Mouse (Mus musculus): ENCODE results near the gene Dnajc27.
A peak's percentile ranks its signal among the peaks of the same experiment; 100 is the strongest.

Dnajc27 gene

GRCm38 (mm10) chr12:4157466-4157865, 75.1 kb downstream of the Dnajc27 start:
- Histone ChIP-seq H3K27me3 (ENCODE audit: insufficient read depth, low read length) (peaks cover 38% of the 10 kb centered on the region), H3K4me1 (replicated peaks; ENCODE audit: low read depth, low read length) (peaks cover 33% of the 10 kb centered on the region), H3K9me3 (ENCODE audit: low read length) (no peaks in the 10 kb centered on the region), H3K36me3 (ENCODE audit: insufficient read depth, low read length) (no peaks in the 10 kb centered on the region), H3K4me3 (replicated peaks; ENCODE audit: low read length) (no peak overlapping the region)
- TF ChIP-seq CTCF (conservative IDR thresholded peaks at IDR 0.05; ENCODE audit: low read length), result no peak
- no peak for TF ChIP-seq POU5F1 (IDR thresholded peaks at IDR 0.05; ENCODE audit: borderline replicate concordance, low read length)
- TF ChIP-seq NANOG (IDR thresholded peaks at IDR 0.05; ENCODE audit: borderline replicate concordance, low read length), result no peak

GRCm38 (mm10) chr12:4158179-4158578, 75.8 kb downstream of the Dnajc27 start:
- TF ChIP-seq NANOG (IDR thresholded peaks at IDR 0.05; ENCODE audit: borderline replicate concordance, low read length) (no peak), CTCF (conservative IDR thresholded peaks at IDR 0.05; ENCODE audit: low read length) (no peak), POU5F1 (IDR thresholded peaks at IDR 0.05; ENCODE audit: borderline replicate concordance, low read length) (no peak)
- peaks cover 40% of the 10 kb centered on the region for H3K4me1 ChIP-seq (replicated peaks; ENCODE audit: low read depth, low read length)
- H3K36me3 ChIP-seq (ENCODE audit: insufficient read depth, low read length), result no peaks in the 10 kb centered on the region
- H3K4me3 ChIP-seq (replicated peaks; ENCODE audit: low read length), result no peak overlapping the region
- peaks cover 45% of the 10 kb centered on the region for H3K27me3 ChIP-seq (ENCODE audit: insufficient read depth, low read length)
- no peaks in the 10 kb centered on the region for H3K9me3 ChIP-seq (ENCODE audit: low read length)

DNA sequence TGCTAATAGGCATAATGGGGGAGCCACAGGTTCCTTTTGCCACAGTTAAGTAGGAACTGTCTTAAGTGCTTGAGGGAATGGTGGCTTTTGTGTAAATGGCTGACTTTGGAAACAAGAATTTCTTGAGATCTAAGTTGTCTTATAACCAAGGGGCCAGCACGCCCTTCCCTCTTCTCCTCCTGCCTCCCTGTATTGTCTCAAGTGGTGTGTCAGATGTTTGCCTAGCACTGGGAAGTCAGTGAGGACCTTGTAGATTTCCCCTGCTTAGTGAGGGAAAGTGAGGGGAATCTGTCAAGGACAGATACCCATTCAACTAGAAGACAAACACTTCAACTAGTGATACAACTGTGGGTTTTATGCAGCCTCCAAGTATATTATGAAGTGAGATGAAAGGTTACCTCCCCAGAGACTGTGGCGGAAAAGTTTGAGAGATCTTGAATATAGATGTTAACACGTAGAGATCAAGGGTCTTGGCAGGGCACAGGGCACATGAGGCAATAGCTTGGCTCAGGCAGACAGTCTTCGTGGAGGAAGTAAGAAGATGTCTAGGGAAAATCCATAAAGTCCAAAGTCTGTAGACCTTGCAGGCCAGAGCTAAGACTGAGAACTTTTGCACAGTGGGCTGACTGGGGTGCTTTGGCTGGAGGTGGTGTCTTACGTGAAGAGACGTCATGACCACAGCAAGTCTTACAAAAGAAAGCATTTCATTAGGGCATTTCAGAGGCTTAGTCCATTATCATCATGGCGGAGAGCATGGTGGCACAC, 76.7 kb downstream of the Dnajc27 start:
- Histone ChIP-seq H3K4me3 (replicated peaks; ENCODE audit: low read length) (peak overlapping the region; percentile 3; the same call in 1 of the 2 replicates), H3K27me3 (ENCODE audit: insufficient read depth, low read length) (peaks cover 52% of the 10 kb centered on the region), H3K4me1 (replicated peaks; ENCODE audit: low read depth, low read length) (peaks cover 42% of the 10 kb centered on the region), H3K36me3 (ENCODE audit: insufficient read depth, low read length) (no peaks in the 10 kb centered on the region), H3K9me3 (ENCODE audit: low read length) (no peaks in the 10 kb centered on the region)
- TF ChIP-seq NANOG (IDR thresholded peaks at IDR 0.05; ENCODE audit: borderline replicate concordance, low read length) (no peak), CTCF (conservative IDR thresholded peaks at IDR 0.05; ENCODE audit: low read length) (no peak), POU5F1 (IDR thresholded peaks at IDR 0.05; ENCODE audit: borderline replicate concordance, low read length) (no peak)
